Mouse (Mus musculus) heart, adult 10 weeks (tissue): ENCODE data around the gene Sfrp4. TPM values are rescaled to one million over a fixed set of nuclear protein-coding genes. Genes with fewer than 3 reads are reported as not detected.

Experiments
- polyA plus RNA-seq: library from polyadenylated mRNA; stranded (reverse); fragments of 350-450 nt; fragmentation: Illumina TruSeq; extraction: RNeasy Lipid Tissue Mini Kit (QIAGEN cat#74804); gene quantifications from one replicate; pipeline ENCODE4 v1.2.3, GENCODE M21; 2014; ENCODE audit warnings: low read depth, low replicate concordance

The Sfrp4 gene
- 0.34 TPM for polyA plus RNA-seq

GRCm38 (mm10) chr13:19622573-19623227 lies at the start of gene Sfrp4:
Gene Sfrp4, plus strand, starts transcription at chr13:19623104.

GRCm38 (mm10) chr13:19619216-19619927 lies 3.5 kb upstream of the Sfrp4 start, which contains the start of gene Epdr1:
Gene Epdr1, minus strand, starts transcription at chr13:19619927.

Other genes starting within 250 kb of the Sfrp4 start
- gene Stard3nl, start 227.3 kb upstream of the Sfrp4 start, polyA plus RNA-seq = 17.2 TPM
- 24.0 TPM for gene Epdr1, start 3.2 kb upstream of the Sfrp4 start, polyA plus RNA-seq
- not detected for gene Nme8, start 74.7 kb downstream of the Sfrp4 start, polyA plus RNA-seq
- 0.13 TPM for gene Gpr141, start 201.2 kb downstream of the Sfrp4 start, polyA plus RNA-seq